Mouse (Mus musculus) heart, adult 8-10 months (tissue): ENCODE data around the gene Mbl2. TPM values are rescaled to one million over a fixed set of nuclear protein-coding genes. Genes with fewer than 3 reads are reported as not detected.

ENCODE experiments used
- microRNA-seq: library from miRNA; unstranded; fragments of <30 nt; microRNA quantifications from one replicate; pipeline ENCODE4 v1.2.0, GENCODE M21; 2022
- total RNA-seq, 4 experiments: library from RNA; stranded (reverse); gene quantifications; 2 replicates each; pipeline ENCODE4 v1.2.4; 2022

Mbl2 gene
- total RNA-seq, 4 experiments from 2014 or later = not detected

Small RNA genes within 50 kb of the gene (microRNA-seq; reads per million reads assigned to microRNA genes)
- gene Gm24108 = not detected

Other genes starting within 250 kb of the Mbl2 start
- gene Trpd52l3, start 229.2 kb upstream of the Mbl2 start, total RNA-seq = not detected
- gene Uhrf2, start 202.4 kb upstream of the Mbl2 start, total RNA-seq = 10 to 100 TPM; 16.9 to 20.2 (median 19.0) TPM
- under 1 TPM; 0.06 to 0.56 (median 0.16) TPM for gene Gldc, start 57.5 kb upstream of the Mbl2 start, total RNA-seq